Mouse (Mus musculus): ENCODE measurements at regions not wholly inside any gene's neighbourhood (a gene's known extent, or its start where the extent isn't known, plus 50 kb on each side); places are given as distances from the start of the nearest gene placed in this dataset.

DNA sequence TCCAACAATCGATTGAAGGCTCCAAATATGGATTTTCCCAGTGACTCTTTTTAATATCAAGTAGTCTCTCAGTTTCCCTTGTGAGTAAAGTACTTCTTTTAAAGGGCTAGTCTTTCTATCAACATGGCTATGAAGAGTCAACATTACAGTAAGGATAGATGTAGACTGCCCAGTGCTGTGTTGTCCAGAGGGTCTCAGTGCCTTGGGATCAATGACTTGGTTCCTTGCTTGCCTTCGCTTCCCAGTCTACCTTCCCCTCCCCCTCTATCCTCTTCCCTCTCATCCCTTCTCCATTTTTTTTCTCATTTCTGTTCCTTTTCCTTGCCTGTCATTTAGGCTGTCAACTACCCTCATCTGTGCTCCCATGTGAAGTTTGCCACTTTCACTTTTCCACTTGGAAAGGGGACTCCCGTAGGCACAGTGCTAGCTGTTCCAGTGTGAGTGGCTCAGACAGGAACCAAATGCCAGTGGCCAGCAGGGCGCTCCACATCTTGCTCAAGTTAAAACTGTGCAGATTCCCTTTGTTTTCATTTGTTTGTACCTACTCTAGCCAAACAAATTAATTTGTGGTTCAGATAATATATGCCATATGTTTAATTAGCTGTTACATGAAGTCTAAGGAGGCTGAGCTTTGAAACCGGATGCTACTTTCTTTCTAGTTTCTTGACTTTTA, 608.9 kb downstream of the Lmo4 start:
- TF ChIP-seq CTCF (IDR thresholded peaks at IDR 0.05; ENCODE audit: low read depth, low read length) (no peak), POLR2A (IDR thresholded peaks at IDR 0.05; ENCODE audit: extremely low read depth, insufficient read depth, low read length) (no peak)

Data from liver, adult 2 months (tissue).